Mouse (Mus musculus) thymus, adult 2 months (tissue): ENCODE measurements around the gene Pds5a.

Experiments used
- CTCF ChIP-seq: fragments of 200-500 bp; IDR thresholded peaks from 2 replicates; pipeline ENCODE4 v1.5.1; 2012; ENCODE audit warnings: mild to moderate bottlenecking, control low read depth, low read length, moderate library complexity, borderline replicate concordance; ENCODE audit not compliant: control insufficient read depth, poor library complexity, insufficient read depth; ENCODE audit errors: extremely low read depth
- POLR2A ChIP-seq: fragments of 200-500 bp; IDR thresholded peaks from 2 replicates; pipeline ENCODE4 v1.6.1; 2012; ENCODE audit warnings: mild to moderate bottlenecking, low read length, control low read depth, moderate library complexity; ENCODE audit not compliant: control insufficient read depth, poor library complexity, insufficient read depth; ENCODE audit errors: extremely low read depth

DNA sequence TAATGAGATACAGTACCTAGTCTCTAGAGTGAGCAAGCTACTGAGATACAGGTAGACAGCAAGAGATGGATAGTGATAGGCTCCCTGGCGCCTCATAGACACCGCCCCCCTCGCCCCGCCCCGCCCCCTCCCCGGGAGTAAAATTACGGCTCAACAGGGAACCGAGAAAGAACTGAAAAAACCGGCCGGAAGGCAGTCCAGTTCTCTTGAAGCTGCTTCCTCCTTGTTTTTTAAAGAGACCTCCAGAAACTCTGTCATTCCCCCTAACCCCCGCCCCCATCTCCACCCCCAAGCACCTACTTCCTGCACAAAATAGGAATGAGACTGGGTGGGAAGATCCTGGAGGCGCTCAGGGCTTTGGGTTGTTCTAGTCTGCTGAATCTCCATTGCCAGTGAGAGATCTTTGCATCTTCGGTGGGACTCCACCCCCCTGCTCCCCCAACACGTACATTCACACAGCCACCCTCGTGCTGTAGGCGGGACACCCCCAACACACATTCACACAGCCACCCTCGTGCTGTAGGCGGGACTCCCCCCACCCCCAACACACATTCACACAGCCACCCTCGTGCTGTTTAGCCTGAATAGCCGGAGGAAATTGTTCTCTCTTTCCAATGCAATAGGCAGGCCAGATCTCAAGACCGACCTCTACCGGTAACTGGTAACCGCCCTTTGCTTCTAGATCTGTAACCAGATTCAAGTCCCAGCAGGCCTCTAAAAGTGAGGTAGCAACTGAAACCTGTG lies 26.4 kb upstream of the Pds5a start:
- TF ChIP-seq POLR2A (no peak), CTCF (no peak)
